Mouse (Mus musculus): ENCODE results near the gene Zfp51. TPM values are rescaled to one million over a fixed set of nuclear protein-coding genes. Genes with fewer than 3 reads are reported as not detected.
A peak's percentile ranks its signal among the peaks of the same experiment; 100 is the strongest.
"Not testable (repeated sequence)": the region's sequence is repeated elsewhere in the genome, so short reads cannot be mapped to it uniquely, and the experiment has no call there.

Gene Zfp51
- polyA plus RNA-seq, 1 experiment from 2014 or later: 6.3 TPM

DNA sequence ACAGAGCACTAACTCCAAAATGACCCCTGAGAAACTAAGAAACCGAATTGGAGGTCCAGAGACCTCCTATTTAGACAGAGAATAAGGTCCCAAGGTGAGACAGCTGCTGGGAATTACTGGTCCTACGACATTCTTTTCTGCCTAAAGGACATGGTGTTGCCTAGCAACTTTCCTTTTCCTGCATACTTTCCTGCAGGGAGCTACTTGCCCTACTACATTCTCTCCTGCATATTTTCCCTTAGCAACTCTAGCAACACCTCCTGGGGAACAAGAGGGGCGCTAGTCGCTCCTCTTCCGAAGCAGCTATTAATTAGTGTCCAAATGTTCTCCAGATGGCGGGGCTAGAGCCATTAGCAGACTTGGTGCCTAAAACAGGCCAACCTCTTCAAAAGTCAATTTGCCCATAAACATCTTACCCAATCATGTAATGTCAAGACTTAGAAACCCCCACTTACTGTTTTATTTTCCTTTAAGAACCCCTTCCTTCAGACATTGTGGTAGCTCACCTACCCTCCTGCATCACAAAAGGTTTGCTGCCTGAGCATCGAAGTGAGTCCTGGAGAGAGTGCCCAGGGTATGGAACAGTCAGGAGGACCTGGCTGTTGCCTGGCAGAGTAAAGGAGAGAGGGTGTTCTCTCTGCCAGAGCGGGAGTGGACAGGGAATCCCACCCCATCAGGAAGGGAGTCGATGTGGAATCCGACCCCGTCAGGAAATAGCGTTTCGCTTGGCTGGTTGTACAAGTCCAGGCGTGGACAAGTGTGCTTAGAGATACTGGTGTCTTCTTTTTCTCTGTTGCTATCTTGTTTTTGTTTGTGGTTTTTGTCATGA is 23.4 kb downstream of the Zfp51 start:
- Histone ChIP-seq H3K36me3 (ENCODE audit: control insufficient read depth, insufficient read depth) (no peaks in the 10 kb centered on the region), H3K27me3 (ENCODE audit: control insufficient read depth, insufficient read depth, low read depth, low read length) (no peaks in the 10 kb centered on the region), H3K4me2 (ENCODE audit: low read depth, low read length) (peak overlapping the region; percentile 7), H3K9ac (ENCODE audit: low read depth, low read length) (0 out of 2 replicates have a peak overlapping the region, but pooled peaks have one; percentile 7), H3K4me3 (ENCODE audit: low read depth, low read length) (no peak overlapping the region), H3K4me1 (ENCODE audit: control insufficient read depth, low read depth, low read length) (peaks cover 17% of the 10 kb centered on the region), H3K9me3 (replicated peaks; ENCODE audit: control insufficient read depth, low read length) (no peaks in the 10 kb centered on the region), H3K27ac (ENCODE audit: low read length) (0 out of 2 replicates have a peak overlapping the region, but pooled peaks have one; percentile 33)
- ATAC-seq (ENCODE audit: low read depth): 0 out of 2 replicates have a peak, but pooled peaks have one; percentile 20
- WGBS (ENCODE audit: insufficient replicate concordance): 28% methylated on average over 14 of the region's 14 CpGs

DNA sequence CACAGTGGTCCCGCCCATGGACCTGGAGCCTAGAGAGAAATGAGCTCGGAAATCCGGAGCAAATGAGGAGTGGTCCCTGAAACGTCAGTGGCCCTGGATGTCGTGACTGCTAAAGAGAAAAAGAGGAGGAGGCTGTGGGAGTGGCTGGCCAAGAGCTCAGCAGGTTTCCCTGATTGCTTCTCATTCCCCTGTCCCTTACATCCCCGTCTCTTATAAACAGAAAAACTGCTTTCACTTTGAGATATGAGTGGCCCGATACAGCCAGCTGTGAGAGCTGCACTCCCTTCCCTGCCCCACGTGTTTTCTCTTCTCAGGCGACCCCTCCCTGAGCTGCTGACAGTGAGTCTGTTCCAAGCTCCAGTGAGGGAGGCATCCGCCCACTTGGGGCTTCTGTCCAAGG is 24.6 kb downstream of the Zfp51 start:
- H3K9ac ChIP-seq (ENCODE audit: low read depth, low read length); H3K36me3 ChIP-seq (ENCODE audit: control insufficient read depth, insufficient read depth); H3K27me3 ChIP-seq (ENCODE audit: control insufficient read depth, insufficient read depth, low read depth, low read length); H3K27ac ChIP-seq (ENCODE audit: low read length); H3K9me3 ChIP-seq (replicated peaks; ENCODE audit: control insufficient read depth, low read length); ATAC-seq (ENCODE audit: low read depth): not testable (repeated sequence)
- Histone ChIP-seq H3K4me1 (ENCODE audit: control insufficient read depth, low read depth, low read length) (peaks cover 17% of the 10 kb centered on the region), H3K4me2 (ENCODE audit: low read depth, low read length) (peak overlapping the region; percentile 30; the same call in 1 of the 2 replicates), H3K4me3 (ENCODE audit: low read depth, low read length) (peak overlapping the region; percentile 29)
- 9% methylated on average over 10 of the region's 10 CpGs for WGBS (ENCODE audit: insufficient replicate concordance)

GRCm38 (mm10) chr17:21475290-21475689 is 25.1 kb downstream of the Zfp51 start:
- ATAC-seq (ENCODE audit: low read depth); H3K36me3 ChIP-seq (ENCODE audit: control insufficient read depth, insufficient read depth); H3K4me2 ChIP-seq (ENCODE audit: low read depth, low read length); H3K27me3 ChIP-seq (ENCODE audit: control insufficient read depth, insufficient read depth, low read depth, low read length); H3K4me3 ChIP-seq (ENCODE audit: low read depth, low read length); H3K27ac ChIP-seq (ENCODE audit: low read length); H3K9me3 ChIP-seq (replicated peaks; ENCODE audit: control insufficient read depth, low read length); H3K9ac ChIP-seq (ENCODE audit: low read depth, low read length): not testable (repeated sequence)
- 13% methylated on average over 1 of the region's 1 CpGs for WGBS (ENCODE audit: insufficient replicate concordance)
- H3K4me1 ChIP-seq (ENCODE audit: control insufficient read depth, low read depth, low read length): peaks cover 17% of the 10 kb centered on the region

GRCm38 (mm10) chr17:21476351-21476750 is 26.2 kb downstream of the Zfp51 start:
- not testable (repeated sequence) for H3K9me3 ChIP-seq (replicated peaks; ENCODE audit: control insufficient read depth, low read length); H3K9ac ChIP-seq (ENCODE audit: low read depth, low read length); H3K4me3 ChIP-seq (ENCODE audit: low read depth, low read length); ATAC-seq (ENCODE audit: low read depth); H3K27me3 ChIP-seq (ENCODE audit: control insufficient read depth, insufficient read depth, low read depth, low read length); H3K36me3 ChIP-seq (ENCODE audit: control insufficient read depth, insufficient read depth); H3K27ac ChIP-seq (ENCODE audit: low read length); H3K4me2 ChIP-seq (ENCODE audit: low read depth, low read length)
- H3K4me1 ChIP-seq (ENCODE audit: control insufficient read depth, low read depth, low read length): peaks cover 17% of the 10 kb centered on the region
- WGBS (ENCODE audit: insufficient replicate concordance): 56% methylated on average over 4 of the region's 9 CpGs

DNA sequence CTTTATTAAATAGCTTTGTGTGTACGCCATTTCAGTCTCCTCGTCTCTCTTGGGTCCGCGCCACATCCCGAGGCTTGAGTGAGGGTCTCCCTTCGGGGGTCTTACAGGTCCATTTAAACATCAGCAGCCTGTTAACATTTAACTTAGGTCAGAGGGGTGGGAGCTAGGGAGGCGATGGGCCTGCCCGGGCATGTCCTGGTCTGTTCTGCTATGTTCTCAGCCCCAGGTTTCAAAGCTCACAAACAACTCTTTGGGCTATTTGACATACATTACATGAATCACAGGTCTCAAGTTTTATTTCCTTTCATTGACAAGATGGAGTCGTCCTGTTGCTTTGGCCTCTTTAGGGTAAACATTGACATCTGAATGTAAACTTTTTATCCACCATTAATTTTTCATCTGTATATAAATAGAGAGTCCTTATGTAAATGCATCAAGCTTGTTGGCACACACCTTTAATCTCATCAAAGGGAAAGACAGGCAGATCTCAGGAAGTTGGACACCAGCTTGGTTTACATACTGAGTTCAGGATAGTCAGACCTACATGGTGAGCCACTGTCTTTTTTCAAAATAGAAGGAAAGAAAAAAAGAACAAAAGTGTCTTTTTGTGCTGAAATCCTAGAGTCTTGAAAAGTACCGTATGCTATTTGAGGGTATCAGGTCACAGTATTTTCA is 28.1 kb downstream of the Zfp51 start:
- not testable (repeated sequence) for ATAC-seq (ENCODE audit: low read depth); H3K4me1 ChIP-seq (ENCODE audit: control insufficient read depth, low read depth, low read length); H3K36me3 ChIP-seq (ENCODE audit: control insufficient read depth, insufficient read depth); H3K9ac ChIP-seq (ENCODE audit: low read depth, low read length); H3K4me3 ChIP-seq (ENCODE audit: low read depth, low read length); H3K4me2 ChIP-seq (ENCODE audit: low read depth, low read length); H3K27ac ChIP-seq (ENCODE audit: low read length); H3K27me3 ChIP-seq (ENCODE audit: control insufficient read depth, insufficient read depth, low read depth, low read length); H3K9me3 ChIP-seq (replicated peaks; ENCODE audit: control insufficient read depth, low read length)
- 39% methylated on average over 10 of the region's 10 CpGs for WGBS (ENCODE audit: insufficient replicate concordance)

DNA sequence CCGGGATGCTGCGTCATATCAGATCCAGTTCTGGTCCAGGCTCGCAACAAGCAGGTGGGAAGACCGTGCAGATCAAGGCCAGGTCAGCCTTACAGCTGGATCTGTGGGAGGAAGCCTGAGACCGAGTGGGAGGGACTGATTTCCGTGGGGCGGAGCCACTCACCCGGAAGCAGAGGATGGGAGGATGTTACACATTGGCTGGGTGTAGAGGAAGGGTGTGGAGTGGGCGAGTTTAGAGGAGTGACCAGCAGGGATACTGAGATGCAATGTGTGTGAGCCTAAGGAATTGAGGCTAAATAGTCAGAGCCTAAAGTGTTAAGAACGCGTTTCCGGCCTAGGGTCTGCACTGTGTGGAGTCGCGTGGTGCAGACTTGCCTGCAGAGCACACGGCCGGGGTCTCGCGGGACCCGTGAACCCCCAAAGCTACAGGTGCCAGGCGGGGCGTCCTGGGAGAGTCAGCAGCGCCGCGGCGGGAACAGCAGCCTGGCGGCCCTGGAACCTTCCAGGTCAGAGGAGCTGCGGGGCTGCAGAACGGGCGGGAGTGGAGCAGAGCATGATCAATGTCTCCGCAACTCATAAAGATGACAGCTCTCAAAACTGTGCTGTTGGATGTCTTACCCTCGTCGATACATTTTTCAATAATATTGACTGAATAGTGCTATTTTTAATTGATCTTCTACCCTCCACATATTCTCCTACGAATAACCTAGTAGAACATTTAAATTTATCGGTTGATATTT is 38.8 kb downstream of the Zfp51 start, which contains the start of gene Zfp53:
TSS of gene Zfp53 (plus strand) at position 239 of the 740 bp plus-strand sequence.
- under 1% methylated on average over 34 of the region's 34 CpGs for WGBS (ENCODE audit: insufficient replicate concordance)
- Histone ChIP-seq H3K4me1 (ENCODE audit: control insufficient read depth, low read depth, low read length) (peaks cover 8% of the 10 kb centered on the region), H3K4me3 (ENCODE audit: low read depth, low read length) (peak within 1 kb of the TSS; percentile 80), H3K9ac (ENCODE audit: low read depth, low read length) (peak within 1 kb of the TSS; percentile 76), H3K9me3 (replicated peaks; ENCODE audit: control insufficient read depth, low read length) (no peaks in the 10 kb centered on the region), H3K27ac (ENCODE audit: low read length) (peak within 1 kb of the TSS; percentile 78), H3K4me2 (ENCODE audit: low read depth, low read length) (peak within 1 kb of the TSS; percentile 80), H3K27me3 (ENCODE audit: control insufficient read depth, insufficient read depth, low read depth, low read length) (no peaks in the 10 kb centered on the region), H3K36me3 (ENCODE audit: control insufficient read depth, insufficient read depth) (no peaks in the 10 kb centered on the region; the same call in 1 of the 2 replicates)
- peak; percentile 100 for ATAC-seq (ENCODE audit: low read depth)

GRCm38 (mm10) chr17:21489500-21490001 is 39.4 kb downstream of the Zfp51 start:
- Histone ChIP-seq H3K9me3 (replicated peaks; ENCODE audit: control insufficient read depth, low read length) (no peaks in the 10 kb centered on the region), H3K36me3 (ENCODE audit: control insufficient read depth, insufficient read depth) (no peaks in the 10 kb centered on the region; the same call in 1 of the 2 replicates), H3K27me3 (ENCODE audit: control insufficient read depth, insufficient read depth, low read depth, low read length) (no peaks in the 10 kb centered on the region), H3K4me3 (ENCODE audit: low read depth, low read length) (peak overlapping the region; percentile 80), H3K9ac (ENCODE audit: low read depth, low read length) (peak overlapping the region; percentile 76), H3K4me2 (ENCODE audit: low read depth, low read length) (peak overlapping the region; percentile 80), H3K27ac (ENCODE audit: low read length) (no peak overlapping the region), H3K4me1 (ENCODE audit: control insufficient read depth, low read depth, low read length) (peaks cover 8% of the 10 kb centered on the region)
- no peak for ATAC-seq (ENCODE audit: low read depth)
- 2% methylated on average over 8 of the region's 8 CpGs for WGBS (ENCODE audit: insufficient replicate concordance)

DNA sequence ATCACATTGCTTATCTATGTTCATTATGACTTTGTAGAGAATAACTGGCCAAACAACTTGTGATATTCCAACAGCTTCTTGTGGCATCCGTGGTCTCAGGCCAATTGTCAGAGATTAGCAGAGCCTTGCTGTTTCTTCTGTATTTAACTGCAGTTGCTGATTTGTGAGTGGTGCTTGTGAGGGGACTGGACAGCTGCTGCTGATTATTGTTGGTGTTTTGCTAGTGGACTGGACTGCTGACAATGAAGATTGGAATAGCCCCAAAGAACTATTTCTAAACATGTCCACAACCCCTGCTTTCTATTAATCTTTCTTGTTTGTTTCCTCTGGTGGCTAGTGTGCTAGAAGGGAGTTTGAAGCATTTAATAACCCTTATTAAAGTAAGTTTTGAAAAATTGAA is 51.2 kb downstream of the Zfp51 start:
- Histone ChIP-seq H3K9ac (ENCODE audit: low read depth, low read length) (no peak overlapping the region), H3K4me2 (ENCODE audit: low read depth, low read length) (no peak overlapping the region), H3K27me3 (ENCODE audit: control insufficient read depth, insufficient read depth, low read depth, low read length) (no peaks in the 10 kb centered on the region), H3K27ac (ENCODE audit: low read length) (no peak overlapping the region), H3K9me3 (replicated peaks; ENCODE audit: control insufficient read depth, low read length) (no peaks in the 10 kb centered on the region), H3K4me1 (ENCODE audit: control insufficient read depth, low read depth, low read length) (no peaks in the 10 kb centered on the region), H3K4me3 (ENCODE audit: low read depth, low read length) (no peak overlapping the region), H3K36me3 (ENCODE audit: control insufficient read depth, insufficient read depth) (no peaks in the 10 kb centered on the region; the same call in 1 of the 2 replicates)
- 34% methylated on average over 1 of the region's 1 CpGs for WGBS (ENCODE audit: insufficient replicate concordance)
- no peak for ATAC-seq (ENCODE audit: low read depth)

All from liver, embryonic 16.5 days (tissue).